Mouse (Mus musculus) brain, embryonic 14.5 days (tissue): ENCODE results near the gene Cfap44.

Source experiments
- CTCF ChIP-seq: fragments of 200-500 bp; IDR thresholded peaks from 2 replicates; pipeline ENCODE4 v1.5.1; 2012; ENCODE audit warnings: inconsistent platforms, mild to moderate bottlenecking, moderate library complexity, borderline replicate concordance; ENCODE audit not compliant: insufficient read depth, insufficient read length; ENCODE audit errors: extremely low read depth
- POLR2A ChIP-seq: fragments of 200-500 bp; IDR thresholded peaks from 2 replicates; pipeline ENCODE4 v1.6.1; 2012; ENCODE audit warnings: mild to moderate bottlenecking, inconsistent platforms, borderline replicate concordance; ENCODE audit not compliant: poor library complexity, insufficient read depth, insufficient read length, severe bottlenecking; ENCODE audit errors: extremely low read depth

DNA sequence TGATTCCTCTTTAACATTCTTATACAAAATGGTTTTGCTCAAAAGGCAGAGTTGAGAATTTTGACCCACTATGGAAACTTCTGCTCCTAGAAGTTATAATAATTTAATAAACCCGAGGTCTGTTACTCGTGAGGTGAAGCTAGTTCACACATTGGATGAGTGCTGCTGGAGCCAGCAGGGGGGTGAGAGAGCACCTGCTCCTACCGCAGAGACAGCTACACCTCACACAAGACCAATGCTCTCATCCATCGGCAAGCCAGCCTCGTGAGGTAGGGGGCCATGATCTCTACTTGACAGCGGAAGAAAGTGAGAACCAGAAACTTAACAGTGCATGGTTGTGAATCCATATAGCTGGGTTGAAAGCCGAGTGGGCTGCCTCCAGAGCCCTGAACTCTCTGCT, 129.0 kb downstream of the Cfap44 start:
- no peak for TF ChIP-seq CTCF
- no peak for TF ChIP-seq POLR2A
